Mouse (Mus musculus) midbrain, postnatal 0 days (tissue): Measurements from ENCODE around the gene Lag3. TPM values are rescaled to one million over a fixed set of nuclear protein-coding genes. Genes with fewer than 3 reads are reported as not detected.

Source experiments
- ATAC-seq: fragments of 200-750 bp; cut with Nextera tagmentation; 2 replicates; pipeline ENCODE4 v1.8.0; 2017; ENCODE audit warnings: moderate number of reproducible peaks, mild to moderate bottlenecking, moderate TSS enrichment, moderate library complexity; ENCODE audit not compliant: low FRiP score
- DNase-seq: peaks from one replicate; pipeline ENCODE4 v3.0.0-alpha.2; 2015; ENCODE audit warnings: low spot score
- H3K27ac ChIP-seq: fragments of 300-500 bp; sonication (generic); 2 replicates; pipeline ENCODE4 v1.5.1; 2014; ENCODE audit warnings: low read depth, mild to moderate bottlenecking, low read length, mixed read lengths
- H3K27me3 ChIP-seq: fragments of 300-500 bp; sonication (generic); 2 replicates; pipeline ENCODE4 v1.6.1; 2014; ENCODE audit warnings: low read length, control low read depth, mixed read lengths; ENCODE audit not compliant: insufficient read depth
- H3K36me3 ChIP-seq: fragments of 300-500 bp; sonication (generic); 2 replicates; pipeline ENCODE4 v1.6.1; 2014; ENCODE audit warnings: low read length, control low read depth, mixed read lengths; ENCODE audit not compliant: insufficient read depth
- H3K4me1 ChIP-seq: fragments of 300-500 bp; sonication (generic); 2 replicates; pipeline ENCODE4 v1.6.1; 2014; ENCODE audit warnings: mild to moderate bottlenecking, control low read depth, antibody characterized with exemption, low read length, mixed read lengths; ENCODE audit not compliant: insufficient read depth
- H3K4me2 ChIP-seq: fragments of 300-500 bp; sonication (generic); 2 replicates; pipeline ENCODE4 v1.6.1; 2014; ENCODE audit warnings: low read depth, mild to moderate bottlenecking, low read length, mixed read lengths; ENCODE audit not compliant: poor library complexity, severe bottlenecking
- H3K4me3 ChIP-seq: fragments of 300-500 bp; sonication (generic); 2 replicates; pipeline ENCODE4 v1.5.1; 2014; ENCODE audit warnings: low read depth, mild to moderate bottlenecking, low read length, moderate library complexity
- H3K9ac ChIP-seq: fragments of 300-500 bp; sonication (generic); replicated peaks from 2 replicates; pipeline ENCODE4 v1.6.1; 2014; ENCODE audit warnings: mild to moderate bottlenecking, low read length, moderate library complexity, mixed read lengths; ENCODE audit not compliant: poor library complexity, severe bottlenecking
- H3K9me3 ChIP-seq: fragments of 300-500 bp; sonication (generic); 2 replicates; pipeline ENCODE4 v1.6.1; 2016; ENCODE audit warnings: low read length, control low read depth
- CTCF ChIP-seq: IDR thresholded peaks from 2 replicates; pipeline ENCODE4 v1.5.1; 2016; ENCODE audit warnings: antibody characterized with exemption, mild to moderate bottlenecking
- WGBS: fragments of 180-500 bp; shearing (Covaris S2); extraction: QIAGEN DNeasy Blood & Tissue Kit; methylation state at CpG from one replicate; pipeline ENCODE4 v1.1.7; 2014; 5-methylcytosine and 5-hydroxymethylcytosine counted together
- polyA plus RNA-seq: library from polyadenylated mRNA; unstranded; fragments of >200 nt; fragmentation: Nextera tagmentation; extraction: Ambion mirVana; gene quantifications from 2 replicates; pipeline ENCODE4 v1.2.1, GENCODE M21; 2015
- total RNA-seq: library from RNA; depleted of rRNA; stranded (reverse); fragments of >200 nt; gene quantifications from 2 replicates; pipeline ENCODE4 v1.2.3, GENCODE M21; 2014; rRNA removed

Lag3 gene
- total and polyA plus RNA-seq, 2 experiments from 2014 or later, result 1.1 to 2.8 TPM

DNA sequence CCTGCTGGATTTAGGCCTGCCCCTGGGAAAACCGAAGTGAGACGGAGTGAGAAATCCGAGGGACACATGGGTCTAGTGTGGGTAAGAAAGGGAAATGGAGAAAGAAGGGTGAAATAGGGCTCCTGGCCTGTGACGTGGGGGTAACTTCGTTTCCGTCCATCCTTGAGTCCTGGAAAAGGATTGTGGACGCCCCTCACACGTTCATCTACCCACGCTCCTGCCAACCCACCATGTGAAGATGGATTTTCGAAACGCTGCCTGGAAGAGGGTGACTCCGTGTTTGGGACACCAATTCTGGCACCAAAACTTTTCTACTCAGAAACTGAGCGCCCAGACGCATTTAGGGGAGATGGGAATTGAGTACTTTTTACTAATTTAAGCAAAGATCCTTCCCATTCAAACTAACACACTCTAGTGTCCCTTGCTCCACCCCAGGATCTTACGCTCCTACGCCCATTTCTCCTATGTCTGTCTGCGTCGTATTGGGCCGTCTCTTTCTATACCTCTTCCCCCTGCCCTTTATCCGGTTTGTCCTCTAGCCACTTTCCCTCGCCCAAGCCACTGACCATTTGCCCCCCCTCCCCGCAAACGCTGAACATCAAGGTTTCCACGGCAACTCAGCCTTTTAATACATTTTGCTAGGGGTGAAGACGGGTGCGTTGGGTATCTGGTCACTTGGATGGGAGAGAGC is 53.5 kb downstream of the Lag3 start:
- 16% methylated on average over 26 of the region's 26 CpGs for WGBS
- no peaks in the 10 kb centered on the region for H3K27me3 ChIP-seq
- ATAC-seq (no peak), DNase-seq (no peak)
- peaks cover 24% of the 10 kb centered on the region for H3K4me1 ChIP-seq
- no peaks in the 10 kb centered on the region for H3K9me3 ChIP-seq
- H3K9ac ChIP-seq, result peak overlapping the region; percentile 95
- peak overlapping the region; percentile 86 for H3K4me2 ChIP-seq
- H3K4me3 ChIP-seq, result peak overlapping the region; percentile 67
- peaks cover 16% of the 10 kb centered on the region for H3K36me3 ChIP-seq
- H3K27ac ChIP-seq, result peak overlapping the region; percentile 99
- TF ChIP-seq CTCF, result no peak

DNA sequence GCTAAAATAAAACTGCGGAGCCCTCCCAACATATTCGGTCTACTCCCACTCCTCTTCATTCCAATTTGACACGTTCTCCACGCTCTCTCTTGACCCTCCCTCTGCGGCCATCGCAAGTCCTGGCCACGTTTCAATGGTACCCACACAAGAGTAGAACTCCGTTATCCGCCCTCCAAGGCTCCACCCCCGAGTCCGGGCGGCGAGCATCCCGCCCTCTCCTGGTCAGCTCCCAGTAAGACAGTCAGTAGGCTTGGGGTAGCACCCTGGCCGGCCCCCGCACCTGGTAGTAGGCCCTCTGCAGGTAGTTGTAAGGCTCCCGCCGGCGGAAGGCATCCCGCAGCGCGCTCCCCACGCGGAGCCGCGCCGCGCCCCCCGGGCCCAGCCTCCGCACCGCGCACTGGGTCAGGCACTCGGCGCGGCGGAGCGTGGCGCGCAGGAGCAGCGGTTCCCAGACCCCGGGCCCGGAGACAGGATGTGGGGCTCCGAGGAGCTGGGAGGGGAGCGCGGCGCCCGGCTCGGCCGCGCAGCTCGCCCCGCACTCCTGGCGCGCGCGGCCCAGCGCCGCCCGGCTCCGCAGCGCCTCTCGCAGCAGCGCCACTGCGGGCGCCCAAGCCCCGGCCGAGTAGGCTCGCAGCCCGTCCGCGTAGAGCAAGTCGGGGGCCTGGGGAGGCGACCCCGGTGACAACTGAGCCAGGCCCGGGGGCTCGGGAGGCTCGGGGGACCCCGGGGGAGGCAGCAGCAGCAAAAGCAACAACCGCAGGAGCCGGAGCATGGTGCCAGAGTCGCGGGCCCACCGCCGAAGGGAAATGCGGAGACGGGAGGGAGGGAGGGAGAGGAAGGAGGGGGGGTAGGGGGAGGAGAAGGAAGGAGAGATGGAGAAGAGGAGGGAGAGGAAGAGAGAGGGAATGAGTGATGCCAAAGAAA is 54.3 kb downstream of the Lag3 start, which contains the start of gene P3h3:
P3h3 (minus strand) TSS at position 837 of the 924 bp plus-strand sequence.
- Histone ChIP-seq H3K4me2 (peak within 1 kb of the TSS; percentile 86), H3K27ac (peak within 1 kb of the TSS; percentile 99), H3K4me3 (peak within 1 kb of the TSS; percentile 67), H3K4me1 (peaks cover 22% of the 10 kb centered on the region), H3K36me3 (peaks cover 20% of the 10 kb centered on the region), H3K9ac (peak within 1 kb of the TSS; percentile 95), H3K27me3 (no peaks in the 10 kb centered on the region), H3K9me3 (no peaks in the 10 kb centered on the region)
- TF ChIP-seq CTCF, result peak; percentile 89
- DNase-seq (peak; percentile 93), ATAC-seq (peak; percentile 89)
- under 1% methylated on average over 79 of the region's 86 CpGs for WGBS

GRCm38 (mm10) chr6:124856321-124856720 is 55.2 kb downstream of the Lag3 start:
- peak overlapping the region; percentile 95 for H3K9ac ChIP-seq
- DNase-seq (peak; percentile 90), ATAC-seq (peak; percentile 84)
- H3K4me1 ChIP-seq, result peaks cover 14% of the 10 kb centered on the region
- H3K36me3 ChIP-seq, result peaks cover 20% of the 10 kb centered on the region
- no peaks in the 10 kb centered on the region for H3K27me3 ChIP-seq
- peak overlapping the region; percentile 86 for H3K4me2 ChIP-seq
- peak overlapping the region; percentile 99 for H3K27ac ChIP-seq
- WGBS, result 5% methylated on average over 14 of the region's 14 CpGs
- no peaks in the 10 kb centered on the region for H3K9me3 ChIP-seq
- H3K4me3 ChIP-seq, result peak overlapping the region; percentile 67
- TF ChIP-seq CTCF, result no peak

GRCm38 (mm10) chr6:124854647-124855046 is 56.9 kb downstream of the Lag3 start:
- Histone ChIP-seq H3K4me1 (peaks cover 5% of the 10 kb centered on the region; the same call in 1 of the 2 replicates), H3K9me3 (no peaks in the 10 kb centered on the region), H3K9ac (no peak overlapping the region), H3K36me3 (peaks cover 18% of the 10 kb centered on the region), H3K4me2 (no peak overlapping the region), H3K4me3 (no peak overlapping the region), H3K27ac (no peak overlapping the region), H3K27me3 (no peaks in the 10 kb centered on the region)
- TF ChIP-seq CTCF, result no peak
- 71% methylated on average over 12 of the region's 12 CpGs for WGBS
- DNase-seq (no peak), ATAC-seq (no peak)

Other genes starting within 250 kb of the Lag3 start
- gene Lpcat3, start 248.7 kb downstream of the Lag3 start, total RNA-seq, result 31.4 and 35.0 TPM in 2 replicates
- 40.0 and 43.2 TPM in 2 replicates for gene Lpcat3, start 248.7 kb downstream of the Lag3 start, polyA plus RNA-seq
- gene Emg1, start 199.5 kb downstream of the Lag3 start, total RNA-seq, result 75.6 and 99.9 TPM in 2 replicates
- gene Emg1, start 199.5 kb downstream of the Lag3 start, polyA plus RNA-seq, result 87.2 and 89.8 TPM in 2 replicates
- gene Phb2, start 199.4 kb downstream of the Lag3 start, total RNA-seq, result 197 and 230 TPM in 2 replicates
- 265 and 269 TPM in 2 replicates for gene Phb2, start 199.4 kb downstream of the Lag3 start, polyA plus RNA-seq
- gene Ptpn6, start 173.0 kb downstream of the Lag3 start, total RNA-seq, result 2.3 and 3.4 TPM in 2 replicates
- 3.2 and 4.0 TPM in 2 replicates for gene Ptpn6, start 173.0 kb downstream of the Lag3 start, polyA plus RNA-seq
- 244 and 246 TPM in 2 replicates for gene Grcc10, start 170.3 kb downstream of the Lag3 start, total RNA-seq
- 710 and 723 TPM in 2 replicates for gene Grcc10, start 170.3 kb downstream of the Lag3 start, polyA plus RNA-seq
- gene Gm45234, start 155.7 kb downstream of the Lag3 start, total RNA-seq, result not detected in 2 replicates
- gene Gm45234, start 155.7 kb downstream of the Lag3 start, polyA plus RNA-seq, result not detected in 2 replicates
- gene Atn1, start 155.2 kb downstream of the Lag3 start, total RNA-seq, result 30.7 and 38.0 TPM in 2 replicates
- gene Atn1, start 155.2 kb downstream of the Lag3 start, polyA plus RNA-seq, result 25.5 and 30.4 TPM in 2 replicates
- gene Eno2, start 142.0 kb downstream of the Lag3 start, total RNA-seq, result 221 and 267 TPM in 2 replicates
- gene Eno2, start 142.0 kb downstream of the Lag3 start, polyA plus RNA-seq, result 175 and 189 TPM in 2 replicates
- 12.7 and 12.8 TPM in 2 replicates for gene Lrrc23, start 132.0 kb downstream of the Lag3 start, total RNA-seq
- 6.1 and 9.0 TPM in 2 replicates for gene Lrrc23, start 132.0 kb downstream of the Lag3 start, polyA plus RNA-seq
- 5.9 and 9.3 TPM in 2 replicates for gene Spsb2, start 103.0 kb downstream of the Lag3 start, total RNA-seq
- gene Spsb2, start 103.0 kb downstream of the Lag3 start, polyA plus RNA-seq, result 10.2 and 10.9 TPM in 2 replicates
- gene Tpi1, start 97.4 kb downstream of the Lag3 start, total RNA-seq, result 392 and 419 TPM in 2 replicates
- gene Tpi1, start 97.4 kb downstream of the Lag3 start, polyA plus RNA-seq, result 415 and 480 TPM in 2 replicates
- 218 and 219 TPM in 2 replicates for gene Usp5, start 82.2 kb downstream of the Lag3 start, total RNA-seq
- gene Usp5, start 82.2 kb downstream of the Lag3 start, polyA plus RNA-seq, result 201 and 214 TPM in 2 replicates
- 9.4 and 16.7 TPM in 2 replicates for gene Cdca3, start 82.2 kb downstream of the Lag3 start, total RNA-seq
- gene Cdca3, start 82.2 kb downstream of the Lag3 start, polyA plus RNA-seq, result 15.0 and 16.0 TPM in 2 replicates
- gene Gnb3, start 71.4 kb downstream of the Lag3 start, total RNA-seq, result 0.52 and 0.66 TPM in 2 replicates
- 0.23 and 1.1 TPM in 2 replicates for gene Gnb3, start 71.4 kb downstream of the Lag3 start, polyA plus RNA-seq
- gene P3h3, start 54.0 kb downstream of the Lag3 start, total RNA-seq, result 67.4 and 74.4 TPM in 2 replicates
- gene P3h3, start 54.0 kb downstream of the Lag3 start, polyA plus RNA-seq, result 9.8 and 11.2 TPM in 2 replicates
- 198 and 225 TPM in 2 replicates for gene Gpr162, start 47.7 kb downstream of the Lag3 start, total RNA-seq
- 38.3 and 39.3 TPM in 2 replicates for gene Gpr162, start 47.7 kb downstream of the Lag3 start, polyA plus RNA-seq
- gene Cd4, start 23.5 kb downstream of the Lag3 start, total RNA-seq, result 0.19 and 2.8 TPM in 2 replicates
- 0.25 and 0.58 TPM in 2 replicates for gene Cd4, start 23.5 kb downstream of the Lag3 start, polyA plus RNA-seq
- 814 and 944 TPM in 2 replicates for gene Ptms, start 8.4 kb upstream of the Lag3 start, total RNA-seq
- 810 TPM in 2 replicates for gene Ptms, start 8.4 kb upstream of the Lag3 start, polyA plus RNA-seq
- 512 and 647 TPM in 2 replicates for gene Mlf2, start 19.7 kb upstream of the Lag3 start, total RNA-seq
- gene Mlf2, start 19.7 kb upstream of the Lag3 start, polyA plus RNA-seq, result 628 and 643 TPM in 2 replicates
- gene Cops7a, start 53.8 kb upstream of the Lag3 start, total RNA-seq, result 108 and 131 TPM in 2 replicates
- 92.3 and 97.1 TPM in 2 replicates for gene Cops7a, start 53.8 kb upstream of the Lag3 start, polyA plus RNA-seq
- gene Pianp, start 85.0 kb upstream of the Lag3 start, total RNA-seq, result 31.8 and 36.1 TPM in 2 replicates
- 97.0 and 97.5 TPM in 2 replicates for gene Pianp, start 85.0 kb upstream of the Lag3 start, polyA plus RNA-seq
- 33.2 and 38.6 TPM in 2 replicates for gene Zfp384, start 97.4 kb upstream of the Lag3 start, total RNA-seq
- gene Zfp384, start 97.4 kb upstream of the Lag3 start, polyA plus RNA-seq, result 9.0 and 9.7 TPM in 2 replicates
- 60.4 and 69.8 TPM in 2 replicates for gene Ing4, start 128.1 kb upstream of the Lag3 start, total RNA-seq
- 97.8 and 104 TPM in 2 replicates for gene Ing4, start 128.1 kb upstream of the Lag3 start, polyA plus RNA-seq
- 6.9 and 12.6 TPM in 2 replicates for gene Acrbp, start 138.0 kb upstream of the Lag3 start, total RNA-seq
- gene Acrbp, start 138.0 kb upstream of the Lag3 start, polyA plus RNA-seq, result 7.2 and 7.8 TPM in 2 replicates
- gene Lpar5, start 156.2 kb upstream of the Lag3 start, total RNA-seq, result 0.90 and 1.7 TPM in 2 replicates
- gene Lpar5, start 156.2 kb upstream of the Lag3 start, polyA plus RNA-seq, result 0.52 and 0.71 TPM in 2 replicates
- 117 and 133 TPM in 2 replicates for gene Chd4, start 184.3 kb upstream of the Lag3 start, total RNA-seq
- gene Chd4, start 184.3 kb upstream of the Lag3 start, polyA plus RNA-seq, result 72.9 and 89.1 TPM in 2 replicates
- 34.5 and 45.8 TPM in 2 replicates for gene Nop2, start 220.2 kb upstream of the Lag3 start, total RNA-seq
- gene Nop2, start 220.2 kb upstream of the Lag3 start, polyA plus RNA-seq, result 41.4 and 42.6 TPM in 2 replicates
- 33.3 and 33.9 TPM in 2 replicates for gene Iffo1, start 233.5 kb upstream of the Lag3 start, total RNA-seq
- 19.0 and 20.4 TPM in 2 replicates for gene Iffo1, start 233.5 kb upstream of the Lag3 start, polyA plus RNA-seq